Mouse (Mus musculus): ENCODE results near the gene Nfib. TPM values are rescaled to one million over a fixed set of nuclear protein-coding genes. Genes with fewer than 3 reads are reported as not detected.
A peak's percentile ranks its signal among the peaks of the same experiment; 100 is the strongest.

The Nfib gene
- total RNA-seq, 2 experiments from 2014 or later = 126 TPM

DNA sequence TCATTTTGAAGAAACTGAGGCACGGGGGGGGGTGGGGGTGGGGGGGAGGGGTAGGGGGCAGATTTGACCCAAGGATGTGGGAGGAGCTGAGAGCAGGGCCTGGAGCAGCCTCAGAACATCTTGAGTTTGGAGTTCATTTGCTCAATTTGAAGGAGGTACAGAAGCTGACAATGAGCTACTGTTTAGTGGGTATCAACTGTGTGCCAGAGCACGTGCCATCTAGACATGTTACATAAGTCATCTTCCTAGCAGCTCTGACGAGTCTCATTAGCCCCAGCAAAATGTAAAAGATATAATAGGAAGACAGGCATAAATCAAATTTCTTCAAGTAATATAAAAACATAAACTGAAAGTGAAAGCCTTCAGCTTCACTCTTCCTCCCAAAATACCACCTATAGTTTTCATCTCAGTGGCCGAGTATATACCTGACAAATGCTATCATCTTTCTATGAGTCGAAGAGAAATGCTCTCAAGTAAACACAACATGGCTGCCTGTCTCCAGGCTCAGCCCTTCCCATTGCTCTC is 165.0 kb downstream of the Nfib start:
- DNase-seq = no peak

DNA sequence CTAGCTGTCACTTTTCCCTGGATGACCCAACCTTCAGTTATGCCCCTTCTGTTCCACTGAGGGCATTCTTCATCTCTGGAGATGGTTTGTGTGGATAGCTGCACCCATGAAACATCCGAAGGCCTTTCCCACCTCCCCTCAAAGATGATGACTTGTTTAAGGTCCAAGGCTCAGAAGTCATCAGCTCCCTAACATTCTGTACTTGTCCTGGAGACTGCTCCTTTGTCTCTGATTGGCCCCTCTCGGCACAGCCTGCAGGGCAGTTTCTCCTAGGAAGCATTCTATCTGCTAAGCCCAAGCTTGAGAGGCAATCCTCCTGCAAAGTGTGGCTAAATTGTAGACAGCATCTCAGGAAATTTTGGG is 165.5 kb downstream of the Nfib start:
- peak in 1 of 2 experiments; percentile 51 for DNase-seq

DNA sequence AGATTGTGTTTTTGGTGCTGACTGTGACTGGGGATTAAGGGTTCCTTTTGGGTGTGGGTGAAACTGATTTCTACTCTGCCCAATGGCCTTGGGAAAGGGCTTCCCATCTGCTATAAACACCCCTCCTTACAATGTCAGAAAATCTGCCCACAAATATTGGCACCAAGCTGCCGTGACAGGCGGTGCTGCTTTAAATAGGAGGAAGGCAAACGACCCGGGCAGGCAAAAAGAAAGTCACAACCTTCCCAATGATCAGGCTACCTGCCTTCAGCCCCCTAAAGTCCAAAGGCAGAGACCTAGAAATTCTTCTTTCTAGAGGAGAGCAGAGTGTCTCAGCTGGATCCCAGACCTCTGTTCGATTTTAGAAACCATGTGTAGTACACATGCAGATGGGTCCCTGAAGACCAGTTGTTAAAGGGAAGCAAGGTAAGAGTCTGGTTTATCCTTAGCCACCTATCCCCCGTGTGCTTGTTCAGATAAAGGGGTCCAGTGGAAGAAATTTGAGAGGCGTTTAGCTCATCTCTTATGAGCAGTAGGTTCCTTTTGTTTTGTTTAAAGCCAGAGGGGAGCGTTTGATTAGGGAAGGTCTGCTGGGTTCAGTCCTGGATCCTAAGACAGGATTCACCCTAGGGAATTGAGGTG is 166.0 kb downstream of the Nfib start:
- peak; percentile 32 to 67 for DNase-seq

DNA sequence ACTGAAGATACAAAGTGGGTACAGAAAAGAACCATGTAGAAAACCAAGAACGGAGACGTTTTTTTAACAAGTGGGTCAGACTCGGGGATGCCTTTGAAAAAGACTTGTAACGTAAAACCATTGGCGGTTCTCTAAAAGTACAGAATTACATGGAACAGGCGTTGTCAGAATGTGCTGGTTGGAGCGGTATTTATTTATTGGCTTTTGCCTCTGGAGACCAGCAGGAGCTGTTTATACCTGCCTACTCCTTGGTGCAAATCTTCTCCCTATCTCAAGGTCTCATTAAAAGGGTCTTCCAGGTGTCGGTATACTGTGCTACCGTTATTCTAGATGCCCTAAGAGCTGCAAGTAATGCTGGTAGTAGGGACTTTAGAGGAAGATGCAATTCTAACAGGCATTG is 166.7 kb downstream of the Nfib start:
- peak in 1 of 2 experiments; percentile 58 for DNase-seq

DNA sequence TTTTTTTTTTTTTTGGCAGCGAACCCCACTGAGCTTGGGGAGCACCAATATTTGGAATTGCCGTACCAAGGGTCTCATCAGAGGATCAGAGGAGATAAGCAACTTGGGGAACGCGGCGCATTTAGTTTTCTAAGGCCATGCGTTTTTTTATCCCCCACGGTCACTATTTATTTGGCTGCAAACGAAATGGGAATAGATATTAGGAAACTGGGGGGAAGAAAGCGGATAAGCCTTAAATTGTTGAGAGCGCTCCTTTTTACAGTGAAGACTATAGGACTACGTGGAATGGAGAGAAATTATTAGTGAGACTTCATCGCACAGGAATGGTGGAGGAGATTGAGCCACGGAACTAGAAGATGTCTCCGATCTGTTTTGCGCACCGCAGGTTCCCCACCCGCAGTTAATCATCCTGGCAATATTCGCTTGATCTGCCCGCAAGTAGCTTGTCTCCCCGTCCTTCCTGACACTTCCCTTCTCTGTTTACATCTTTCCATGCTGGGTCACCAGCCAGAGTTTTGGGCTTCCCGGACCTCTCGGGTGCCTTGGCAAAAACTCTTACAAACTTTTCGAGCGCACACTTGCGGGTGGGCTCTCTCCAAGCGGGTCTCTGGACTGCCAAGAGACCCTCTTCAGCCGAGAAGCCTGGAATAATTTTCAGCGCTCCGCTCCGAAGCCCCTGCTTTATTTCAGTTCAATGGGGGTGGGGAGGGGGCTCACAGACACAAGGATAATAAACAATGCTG is 167.3 kb downstream of the Nfib start:
- DNase-seq = peak; percentile 49 to 79

DNA sequence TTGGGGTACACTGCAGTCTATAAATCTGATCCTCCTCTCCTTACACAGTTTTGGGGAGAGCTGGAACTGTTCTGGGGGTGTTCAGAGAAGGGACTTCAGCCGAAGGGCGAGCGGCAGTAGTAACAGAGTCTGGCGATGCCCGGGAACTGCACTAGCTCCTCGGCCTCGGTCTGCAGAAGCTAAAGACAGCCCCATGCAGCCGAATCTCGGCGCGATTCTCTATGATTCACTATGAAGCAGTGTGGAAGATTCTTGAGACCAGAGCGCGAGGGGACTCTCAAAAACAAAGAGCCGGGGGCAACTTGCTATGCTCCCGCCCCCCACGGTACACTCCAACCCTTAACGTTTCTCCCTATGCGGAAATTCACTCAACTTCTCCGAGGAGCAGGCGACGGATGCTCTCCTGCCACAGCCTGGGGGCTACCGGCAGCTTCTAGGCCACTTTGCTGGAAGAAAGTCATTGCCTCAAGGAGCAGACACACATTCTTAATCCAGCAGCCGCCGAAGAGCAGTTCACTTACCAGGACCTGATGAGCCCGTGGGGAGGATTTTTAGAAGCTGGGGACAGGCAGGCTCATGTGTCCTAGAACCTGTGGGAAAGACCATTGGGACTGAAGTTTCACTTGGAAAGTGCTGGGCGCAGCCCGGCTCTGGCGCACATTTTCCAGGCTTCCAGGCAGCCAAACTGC is 168.1 kb downstream of the Nfib start:
- DNase-seq = peak; percentile 59 to 85

DNA sequence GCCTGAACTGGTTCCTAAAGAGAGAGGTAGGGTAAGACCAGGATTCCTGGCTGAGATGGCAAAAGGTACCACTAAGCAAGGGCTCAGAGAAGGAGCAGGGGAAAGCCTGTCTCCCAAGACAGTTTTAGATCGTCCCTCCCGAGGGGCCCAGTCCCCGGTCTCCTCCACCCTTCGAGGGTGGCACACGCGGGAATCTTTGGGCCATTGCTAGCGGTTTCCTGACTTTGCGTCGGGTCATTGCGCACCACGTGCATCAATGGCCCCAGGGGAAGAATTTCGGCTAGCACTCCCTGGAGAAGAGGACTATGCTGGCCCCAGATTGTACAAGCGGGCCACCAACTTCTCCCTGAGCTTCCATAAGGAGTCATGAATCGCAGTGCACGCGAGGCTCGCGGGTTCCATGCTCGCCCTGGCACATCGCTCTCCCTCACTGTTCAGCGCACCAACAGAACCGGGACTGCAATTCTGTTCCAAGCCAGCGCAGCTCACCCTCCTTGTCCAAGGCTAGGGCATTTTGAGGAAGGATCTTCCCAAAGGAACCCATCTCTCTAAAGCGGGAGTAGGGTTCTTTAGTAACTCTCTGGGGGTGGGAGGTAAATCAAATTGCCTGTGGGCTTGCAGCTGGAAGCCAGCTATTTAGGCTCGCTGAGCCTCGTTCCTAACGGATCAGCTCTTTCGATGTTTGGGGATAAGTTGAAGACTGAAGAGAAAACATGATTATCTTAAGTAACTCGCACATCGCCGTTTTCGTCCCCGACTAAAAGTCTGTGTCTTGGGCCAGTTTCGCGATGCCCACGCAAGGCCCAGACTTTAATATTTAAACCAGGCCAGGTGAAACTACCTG is 168.9 kb downstream of the Nfib start:
- DNase-seq = peak; percentile 33 to 63

DNA sequence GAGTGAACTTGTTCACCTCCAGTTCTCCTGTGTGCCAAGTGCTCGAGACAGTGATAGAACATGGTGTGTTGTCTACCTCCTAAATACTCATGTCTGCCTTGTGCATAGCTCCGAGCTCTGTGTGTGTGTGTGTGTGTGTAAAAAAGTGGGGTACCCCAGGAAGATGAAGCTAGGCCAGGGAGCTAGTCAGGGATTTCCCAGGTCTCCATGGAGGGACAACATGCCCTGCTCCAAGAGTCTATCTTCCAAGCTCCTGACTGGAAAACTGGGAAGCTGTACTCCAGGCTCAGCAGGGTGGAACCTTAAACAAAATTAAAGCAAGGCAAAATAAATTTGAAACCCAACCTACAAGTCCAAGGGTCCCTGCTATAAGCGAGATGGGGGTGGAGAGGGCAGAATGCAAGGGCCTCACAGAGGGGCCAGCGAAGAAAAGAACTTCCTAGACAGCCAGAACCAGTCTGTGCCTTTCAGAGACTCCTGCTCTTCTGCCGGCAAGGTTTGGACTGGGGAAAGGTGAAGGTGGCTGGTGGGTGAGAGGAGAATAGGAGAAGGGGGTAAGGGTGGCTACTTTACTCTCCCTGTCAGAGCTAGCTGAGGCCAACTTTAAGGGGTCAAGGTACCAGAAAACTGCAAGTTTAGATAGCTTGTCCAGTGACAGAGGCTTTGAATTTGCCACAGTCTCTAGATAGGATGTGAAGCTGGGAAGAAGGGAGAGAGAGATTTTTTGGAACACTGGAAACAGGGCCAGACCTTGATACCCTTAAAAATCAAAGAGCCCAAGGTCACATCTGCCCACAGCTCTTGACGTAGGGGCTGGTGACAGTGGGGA is 169.7 kb downstream of the Nfib start:
- DNase-seq = peak in 1 of 2 experiments; percentile 37

DNA sequence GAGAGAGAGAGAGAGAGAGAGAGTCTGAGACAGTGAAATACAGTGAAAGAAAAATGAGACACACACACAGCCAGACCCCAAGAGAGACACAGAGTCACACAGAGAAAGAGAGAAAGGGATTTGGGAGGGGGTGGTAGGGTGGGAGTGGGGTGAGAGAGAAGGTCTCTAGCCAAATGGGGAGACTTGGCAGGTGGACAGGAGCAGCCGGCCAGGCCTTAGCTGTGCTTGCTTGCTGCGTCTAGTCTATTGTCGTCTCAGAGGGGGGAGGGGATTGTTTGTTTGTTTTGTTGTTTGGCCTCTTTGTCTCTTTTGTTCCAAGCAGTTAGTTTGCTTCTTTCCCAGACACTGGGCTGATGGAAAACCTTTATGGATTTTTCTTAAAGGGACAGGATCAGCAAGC is 172.3 kb downstream of the Nfib start:
- DNase-seq = peak in 1 of 2 experiments; percentile 47

DNA sequence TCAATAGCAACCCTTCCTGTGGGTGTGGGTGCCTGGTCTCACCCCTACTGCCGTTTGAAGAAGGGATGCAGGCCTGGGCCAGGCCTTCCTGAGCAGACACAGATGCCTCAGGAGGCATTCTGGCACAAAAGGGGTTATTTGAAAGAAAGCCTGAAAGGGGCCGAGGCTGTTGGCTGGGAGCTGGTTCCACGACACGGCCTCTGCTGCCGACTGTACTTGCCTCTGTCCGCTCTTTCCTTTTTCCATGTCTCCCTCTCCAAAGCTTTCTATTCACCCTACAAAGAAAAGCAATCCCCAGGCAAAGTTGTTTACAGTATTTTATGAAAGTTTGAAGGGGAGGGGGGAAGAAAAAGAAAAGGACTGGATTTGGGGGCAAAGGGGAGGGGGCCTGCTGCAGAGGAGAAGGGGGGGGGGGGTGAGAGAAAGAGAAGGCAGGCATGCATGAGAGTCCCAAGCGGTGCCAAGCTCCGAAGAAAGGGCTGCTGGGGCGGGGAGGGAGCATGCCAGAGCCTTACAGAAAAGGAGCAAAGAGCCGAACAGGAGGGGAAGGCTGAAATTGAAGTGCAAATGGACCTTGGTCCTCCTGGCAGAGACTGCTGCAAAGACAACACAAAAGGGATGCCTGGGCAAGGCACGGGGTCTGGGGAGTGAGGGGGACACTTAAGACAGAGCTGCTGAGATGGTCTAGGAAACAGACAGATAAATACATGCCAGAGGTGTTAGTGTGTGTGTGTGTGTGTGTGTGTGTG is 172.9 kb downstream of the Nfib start:
- peak in 1 of 2 experiments; percentile 57 for DNase-seq

DNA sequence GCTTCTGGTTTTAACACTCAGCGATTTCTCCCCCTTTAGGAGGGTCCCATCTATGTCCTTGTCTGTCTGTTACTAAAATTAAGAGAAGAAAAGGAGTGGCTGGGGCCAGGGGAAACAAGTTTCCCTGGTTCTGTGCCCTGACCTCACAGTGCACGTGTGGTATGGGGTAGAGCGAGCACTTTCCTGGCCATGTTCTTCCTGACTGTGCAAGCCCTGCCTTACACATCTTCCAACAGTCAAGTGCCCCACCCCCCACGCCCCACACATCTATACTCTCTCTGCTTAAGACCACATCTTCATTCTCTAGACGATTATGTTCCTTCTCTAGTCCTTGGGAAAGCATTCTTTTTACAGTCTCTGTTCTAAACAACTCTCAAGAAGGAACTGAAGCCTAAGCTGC is 173.6 kb downstream of the Nfib start:
- no peak for DNase-seq

DNA sequence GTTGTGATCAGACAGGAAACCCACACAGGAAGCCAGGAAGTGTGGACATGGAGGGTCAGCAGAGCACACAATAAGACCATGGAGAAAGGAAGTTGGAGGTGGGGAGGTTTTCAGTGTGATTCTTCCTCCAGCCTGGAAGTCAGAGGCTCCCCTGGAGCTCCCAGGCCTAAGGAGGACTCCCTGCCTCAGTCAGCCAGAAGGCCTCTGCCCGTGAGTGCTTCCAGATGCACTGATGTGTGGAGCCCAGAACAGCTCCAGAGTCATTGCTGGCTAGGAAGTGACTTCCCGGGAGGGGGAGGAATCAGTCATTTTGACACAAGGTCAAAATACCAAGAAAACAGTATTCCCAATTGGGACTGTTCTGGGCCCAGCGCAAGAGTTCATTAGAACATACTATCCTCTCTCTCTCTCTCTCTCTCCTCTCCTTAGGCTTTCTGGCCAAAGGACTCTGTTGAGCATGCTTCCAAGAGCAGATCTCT is 174.6 kb downstream of the Nfib start:
- DNase-seq = peak; percentile 81 to 90

DNA sequence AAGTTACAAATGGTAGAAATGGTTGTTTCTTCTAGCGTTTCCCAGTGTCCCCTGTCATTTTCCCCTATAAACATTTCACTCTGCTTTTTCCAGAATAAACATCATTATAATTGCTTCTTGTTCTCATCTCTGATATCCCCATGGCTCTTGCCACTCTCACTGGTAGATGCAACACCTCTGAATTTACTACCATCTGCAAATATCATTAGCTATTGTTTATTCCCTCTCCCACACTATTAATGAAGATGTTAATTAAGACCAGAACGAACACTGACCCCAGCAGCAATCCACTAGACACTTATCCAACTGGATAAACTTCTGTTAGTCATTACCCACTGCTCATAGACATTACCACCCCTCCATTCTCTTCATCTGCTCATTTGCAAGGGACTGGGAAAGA is 176.6 kb downstream of the Nfib start:
- no peak for DNase-seq

DNA sequence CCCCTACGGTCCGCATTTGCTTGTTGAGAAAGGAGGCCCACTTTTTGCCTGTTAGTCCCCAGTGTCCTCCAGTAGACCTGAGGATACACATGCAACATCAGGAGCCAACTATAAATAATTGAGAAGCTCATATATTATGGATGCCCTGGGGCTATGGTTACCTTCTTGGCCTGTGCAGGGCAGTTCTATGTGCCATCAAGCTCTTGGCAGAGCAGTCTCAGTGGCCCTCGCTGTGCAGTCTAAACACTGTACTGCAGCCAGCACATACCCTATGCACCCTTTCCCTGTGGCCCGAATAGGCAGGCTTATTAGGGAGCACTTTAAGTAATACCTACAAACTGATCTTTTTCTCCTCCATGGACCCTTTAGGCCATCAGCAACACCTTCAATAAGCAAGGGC is 185.6 kb downstream of the Nfib start:
- no peak for DNase-seq

DNA sequence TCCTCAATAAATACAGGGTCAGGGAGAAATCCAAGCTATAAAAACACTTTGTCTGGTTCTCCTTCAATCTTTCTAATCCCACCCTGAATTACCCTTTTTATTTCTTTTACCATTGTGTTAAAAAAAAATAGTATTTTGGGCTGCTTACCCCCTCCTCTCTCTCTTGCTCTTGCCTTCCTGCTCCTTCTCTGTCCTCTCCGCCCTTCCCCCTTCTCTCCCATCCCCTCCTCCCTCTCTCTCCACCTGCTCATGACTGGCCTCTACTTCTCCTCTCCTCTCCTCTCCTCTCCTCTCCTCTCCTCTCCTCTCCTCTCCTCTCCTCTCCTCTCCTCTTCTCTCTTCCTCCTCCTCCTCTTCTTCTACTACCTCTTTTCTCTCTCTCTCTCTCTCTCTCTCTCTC is 187.4 kb downstream of the Nfib start:
- DNase-seq = no peak

DNA sequence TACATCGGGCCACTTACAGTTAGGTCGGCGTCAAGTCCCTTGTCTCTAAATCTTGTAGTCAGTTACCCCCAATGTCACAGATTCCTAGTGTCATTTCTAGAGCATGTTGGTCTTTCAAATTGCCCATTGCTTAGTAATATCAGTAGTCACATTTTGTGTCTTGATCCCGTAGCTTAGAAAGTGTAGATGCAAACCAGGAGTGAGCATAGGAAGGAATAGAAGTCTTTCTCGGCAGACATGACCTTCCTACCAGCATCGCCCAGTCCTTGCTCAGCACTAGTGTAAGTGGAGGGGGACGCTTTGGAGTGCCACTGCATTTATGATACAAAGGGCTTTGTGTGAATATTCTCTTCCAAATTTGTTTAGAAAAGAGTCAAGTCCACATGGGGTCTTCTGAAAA is 188.2 kb downstream of the Nfib start:
- no peak for DNase-seq

DNA sequence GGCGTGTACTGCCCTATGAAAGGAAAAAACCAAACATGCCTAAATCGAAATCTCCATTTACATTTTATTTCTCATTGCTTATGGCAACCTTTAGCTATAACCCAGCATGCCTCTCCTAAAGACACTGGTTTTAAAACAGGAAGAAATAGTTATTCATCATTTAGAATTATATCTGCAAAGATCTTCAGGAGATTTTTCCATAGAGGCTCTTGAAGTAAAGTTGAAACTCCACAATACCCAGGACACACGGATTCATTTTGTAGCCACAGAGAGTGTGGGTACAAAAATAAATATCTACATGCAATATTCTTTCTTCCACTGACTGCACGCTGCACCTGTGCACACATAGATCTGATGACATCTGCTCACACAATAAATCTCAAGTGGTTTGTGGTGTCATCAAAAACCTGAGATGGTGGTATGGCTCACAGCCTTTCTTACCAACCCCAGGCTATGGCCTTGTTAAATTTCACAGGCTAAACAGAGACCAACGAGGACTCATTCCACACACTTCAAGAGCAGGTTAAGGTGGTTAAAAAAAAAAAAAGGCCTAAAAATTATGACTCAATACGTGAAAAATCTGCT is 189.2 kb downstream of the Nfib start:
- DNase-seq = no peak

DNA sequence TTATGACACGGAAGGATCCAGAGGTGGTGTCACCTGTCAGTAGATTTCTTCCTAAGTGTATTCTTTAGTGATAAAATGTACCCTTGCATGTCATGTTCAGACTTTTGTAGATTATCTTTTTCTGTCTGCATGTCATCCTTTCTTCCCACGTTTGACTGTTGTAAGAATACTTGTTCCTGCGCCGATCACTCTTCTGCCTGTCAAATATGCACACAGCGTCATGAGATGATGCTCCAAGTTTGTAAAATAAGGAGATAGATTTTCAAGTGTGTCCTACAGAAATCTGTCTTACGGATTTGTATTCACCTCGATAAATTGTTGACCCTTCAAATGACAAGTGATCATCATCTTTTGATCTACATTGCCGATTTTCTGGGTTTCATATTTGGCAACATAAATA is 190.6 kb downstream of the Nfib start:
- DNase-seq = no peak

DNA sequence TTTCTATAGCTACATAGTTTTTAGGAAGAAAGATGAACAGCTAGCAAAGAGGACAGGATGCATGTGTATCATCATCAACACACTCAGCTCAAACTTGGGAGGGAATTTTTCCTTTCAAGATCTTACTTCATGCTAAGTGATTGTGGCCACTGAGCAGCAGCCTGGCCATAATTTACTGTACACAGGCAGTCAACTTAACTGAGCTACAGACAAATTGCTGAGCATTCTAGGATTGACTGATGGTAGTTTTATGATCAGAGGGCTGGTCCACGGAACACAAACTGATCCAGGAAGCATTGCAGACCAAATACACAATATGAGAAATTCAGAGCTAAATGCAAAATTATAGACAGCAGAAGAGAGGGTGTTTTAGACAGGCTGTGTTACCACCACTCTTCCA is 191.2 kb downstream of the Nfib start:
- no peak for DNase-seq

DNA sequence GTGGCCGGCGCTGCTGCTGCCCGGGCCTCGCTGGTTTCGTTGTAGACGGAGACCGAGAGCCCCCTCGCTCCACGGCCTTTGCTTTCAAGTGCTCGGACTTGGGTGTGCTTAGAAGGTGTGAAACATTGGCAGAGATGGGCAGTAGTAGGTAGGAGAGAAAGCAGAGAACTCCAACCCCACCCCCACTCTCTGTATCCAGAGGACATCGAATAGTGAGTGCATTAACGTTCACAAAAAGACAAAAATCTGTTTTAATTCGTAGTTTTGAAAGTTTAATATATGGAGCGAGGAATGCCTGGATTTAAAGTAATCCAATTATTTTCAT is 192.2 kb downstream of the Nfib start:
- no peak for DNase-seq

Data from heart, adult 18-20 months (tissue).